Mouse (Mus musculus): ENCODE measurements around the gene Tmem156. TPM values are rescaled to one million over a fixed set of nuclear protein-coding genes. Genes with fewer than 3 reads are reported as not detected.

Gene Tmem156
- polyA plus RNA-seq, 1 experiment from 2014 or later, result 0.39 TPM

DNA sequence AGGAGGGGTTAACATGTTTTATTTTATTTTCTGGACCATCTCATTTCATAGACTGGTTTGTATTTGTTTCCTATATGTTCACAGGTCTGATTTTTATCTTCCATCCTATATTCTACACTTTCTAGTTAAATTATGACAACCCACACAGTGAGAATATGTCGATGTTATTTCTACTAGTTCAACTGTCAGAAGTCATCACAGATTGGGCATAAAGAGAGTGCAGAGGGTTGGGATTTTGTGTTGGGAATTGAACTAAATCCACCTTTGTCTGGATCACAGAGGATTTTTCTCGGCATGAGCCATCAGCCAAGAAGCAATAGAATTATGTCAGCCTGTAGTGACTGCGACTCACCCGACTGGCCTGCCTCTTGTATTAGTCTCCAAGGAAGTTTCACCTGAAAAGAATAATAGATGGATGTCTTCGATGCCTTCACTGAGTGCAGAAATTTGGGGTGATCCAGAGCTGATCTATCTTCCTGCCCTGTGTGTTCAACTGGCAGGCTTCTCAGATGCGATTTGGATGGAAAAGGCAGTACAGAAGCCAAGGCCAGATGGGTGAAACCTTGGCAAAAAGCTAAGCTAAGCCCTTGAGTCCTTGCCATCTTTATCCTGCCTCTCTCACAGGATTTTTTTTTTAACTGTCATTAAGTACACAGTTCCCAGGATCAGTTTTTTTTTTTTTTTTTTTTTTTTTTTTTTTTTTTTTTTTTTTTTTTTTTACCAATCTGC lies 46.1 kb downstream of the Tmem156 start:
- Histone ChIP-seq H3K4me3 (no peak overlapping the region), H3K4me2 (no peak overlapping the region), H3K9ac (no peak overlapping the region), H3K9me3 (replicated peaks) (no peaks in the 10 kb centered on the region), H3K4me1 (no peaks in the 10 kb centered on the region), H3K36me3 (no peaks in the 10 kb centered on the region), H3K27ac (no peak overlapping the region), H3K27me3 (replicated peaks) (no peaks in the 10 kb centered on the region)
- WGBS (ENCODE audit: insufficient replicate concordance), result 77% methylated on average over 6 of the region's 6 CpGs
- ATAC-seq, result no peak

DNA sequence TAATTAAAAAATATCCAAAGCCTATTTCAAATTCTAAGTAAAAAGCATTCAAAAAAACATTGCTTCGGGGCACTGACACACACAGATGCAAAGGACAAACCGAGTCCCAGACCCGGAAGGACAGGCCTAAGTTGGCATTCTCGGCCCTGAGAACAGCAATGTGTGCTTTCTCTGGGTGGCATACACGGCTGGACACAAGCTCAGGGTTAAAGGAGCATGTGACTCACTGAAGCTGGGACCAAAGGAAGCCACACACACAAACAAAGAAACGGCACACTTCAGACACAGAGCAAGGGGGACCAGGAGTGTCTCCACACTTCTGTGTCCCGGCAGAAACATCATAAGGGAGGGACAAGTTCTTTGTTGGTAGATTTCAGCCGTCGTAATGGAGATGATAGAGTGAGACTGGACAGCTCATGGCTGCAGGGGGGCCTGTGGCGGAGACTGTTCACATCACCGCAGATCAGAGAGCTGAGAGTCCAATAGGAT lies 48.5 kb downstream of the Tmem156 start:
- Histone ChIP-seq H3K4me3 (no peak overlapping the region), H3K4me2 (no peak overlapping the region), H3K27me3 (replicated peaks) (no peaks in the 10 kb centered on the region), H3K36me3 (peaks cover 3% of the 10 kb centered on the region; the same call in 1 of the 2 replicates), H3K27ac (no peak overlapping the region), H3K9me3 (replicated peaks) (no peaks in the 10 kb centered on the region), H3K9ac (no peak overlapping the region), H3K4me1 (no peaks in the 10 kb centered on the region)
- ATAC-seq, result no peak
- WGBS (ENCODE audit: insufficient replicate concordance), result 71% methylated on average over 11 of the region's 11 CpGs

DNA sequence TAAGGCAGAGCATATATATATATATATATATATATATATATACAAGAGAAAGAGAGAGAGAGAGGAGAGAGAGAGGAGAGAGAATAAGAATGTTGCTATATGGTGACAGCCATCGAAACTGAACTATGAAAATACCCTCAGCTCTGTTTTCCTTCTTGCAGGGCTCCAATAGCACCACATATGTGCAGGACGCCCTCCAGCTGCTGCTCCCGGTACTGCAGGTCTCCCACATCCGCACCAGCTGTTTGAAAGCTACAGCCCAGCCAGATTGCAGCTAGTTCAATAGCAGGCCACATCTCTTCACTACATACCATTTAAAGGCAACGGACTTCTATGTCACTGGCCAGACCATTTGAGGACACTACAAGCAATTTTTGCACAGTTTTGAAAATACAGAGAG lies 51.5 kb downstream of the Tmem156 start:
- H3K9ac ChIP-seq, result no peak overlapping the region
- ATAC-seq, result no peak
- H3K4me1 ChIP-seq, result no peaks in the 10 kb centered on the region
- no peak overlapping the region for H3K4me2 ChIP-seq
- no peak overlapping the region for H3K27ac ChIP-seq
- H3K4me3 ChIP-seq, result no peak overlapping the region
- WGBS (ENCODE audit: insufficient replicate concordance), result 56% methylated on average over 5 of the region's 5 CpGs
- no peaks in the 10 kb centered on the region for H3K9me3 ChIP-seq (replicated peaks)
- H3K27me3 ChIP-seq (replicated peaks), result no peaks in the 10 kb centered on the region
- H3K36me3 ChIP-seq, result peaks cover 3% of the 10 kb centered on the region; the same call in 1 of the 2 replicates

- Histone ChIP-seq H3K36me3 (peaks cover 3% of the 10 kb centered on the region; the same call in 1 of the 2 replicates), H3K4me1 (no peaks in the 10 kb centered on the region), H3K4me2 (no peak overlapping the region), H3K4me3 (no peak overlapping the region), H3K27me3 (replicated peaks) (no peaks in the 10 kb centered on the region), H3K27ac (no peak overlapping the region), H3K9ac (no peak overlapping the region), H3K9me3 (replicated peaks) (no peaks in the 10 kb centered on the region)
- WGBS (ENCODE audit: insufficient replicate concordance), result 73% methylated on average over 11 of the region's 11 CpGs
- no peak for ATAC-seq
These were observed 52.9 kb downstream of the Tmem156 start for GRCm38 (mm10) chr5:65038811-65039571.

DNA sequence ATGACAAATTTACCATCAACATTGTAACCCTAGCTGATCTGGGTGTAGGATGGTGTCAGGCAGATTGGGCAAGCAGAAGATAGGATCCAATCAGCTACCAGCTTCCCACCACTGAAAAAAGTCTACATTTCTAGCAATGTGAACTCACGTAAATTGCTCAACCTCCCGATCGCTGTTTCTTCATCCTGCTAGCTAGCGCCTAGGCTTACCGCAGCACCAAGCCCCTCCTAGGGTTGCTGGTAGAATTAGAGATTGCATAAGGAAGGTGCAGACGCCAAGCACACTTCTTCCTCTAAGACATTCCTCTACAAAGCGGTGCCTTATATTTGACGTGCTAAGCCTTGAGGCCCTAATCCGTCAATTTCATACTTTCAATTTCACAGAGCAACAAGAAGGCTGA lies 53.6 kb downstream of the Tmem156 start:
- H3K4me3 ChIP-seq, result no peak overlapping the region
- H3K36me3 ChIP-seq, result peaks cover 3% of the 10 kb centered on the region; the same call in 1 of the 2 replicates
- 64% methylated on average over 9 of the region's 9 CpGs for WGBS (ENCODE audit: insufficient replicate concordance)
- ATAC-seq, result no peak
- H3K9ac ChIP-seq, result no peak overlapping the region
- H3K4me2 ChIP-seq, result no peak overlapping the region
- no peaks in the 10 kb centered on the region for H3K4me1 ChIP-seq
- H3K27me3 ChIP-seq (replicated peaks), result no peaks in the 10 kb centered on the region
- no peak overlapping the region for H3K27ac ChIP-seq
- no peaks in the 10 kb centered on the region for H3K9me3 ChIP-seq (replicated peaks)

- 73% methylated on average over 13 of the region's 13 CpGs for WGBS (ENCODE audit: insufficient replicate concordance)
- no peak for ATAC-seq
- no peak overlapping the region for H3K9ac ChIP-seq
- peaks cover 3% of the 10 kb centered on the region; the same call in 1 of the 2 replicates for H3K36me3 ChIP-seq
- H3K4me3 ChIP-seq, result no peak overlapping the region
- H3K27me3 ChIP-seq (replicated peaks), result no peaks in the 10 kb centered on the region
- no peaks in the 10 kb centered on the region for H3K4me1 ChIP-seq
- no peaks in the 10 kb centered on the region for H3K9me3 ChIP-seq (replicated peaks)
- H3K4me2 ChIP-seq, result no peak overlapping the region
- no peak overlapping the region for H3K27ac ChIP-seq
These were observed 55.3 kb downstream of the Tmem156 start for GRCm38 (mm10) chr5:65036597-65036996.

DNA sequence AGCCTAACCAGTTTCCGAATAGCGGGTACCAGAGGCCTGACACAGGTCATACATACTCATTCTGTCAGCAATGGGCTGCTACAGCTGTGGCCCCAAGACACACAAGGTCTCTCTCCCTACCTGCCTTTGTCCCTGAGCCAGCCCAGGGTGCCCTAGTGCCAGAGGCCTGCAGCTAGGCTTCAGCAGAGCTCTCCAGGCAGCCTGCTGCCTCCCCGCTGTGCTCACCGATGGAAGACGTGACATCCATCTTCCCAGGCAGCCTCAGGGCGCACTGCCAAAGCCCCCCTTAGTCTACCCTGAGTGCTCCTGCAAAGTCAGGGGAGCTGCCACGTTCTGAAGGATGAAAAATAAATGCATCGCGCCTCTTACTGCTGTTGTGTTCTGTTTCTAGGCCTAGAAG lies 63.9 kb downstream of the Tmem156 start:
- Histone ChIP-seq H3K4me1 (no peaks in the 10 kb centered on the region), H3K9me3 (replicated peaks) (no peaks in the 10 kb centered on the region), H3K36me3 (peaks cover 17% of the 10 kb centered on the region; the same call in 1 of the 2 replicates), H3K4me3 (no peak overlapping the region), H3K27me3 (replicated peaks) (no peaks in the 10 kb centered on the region), H3K4me2 (no peak overlapping the region), H3K9ac (no peak overlapping the region), H3K27ac (no peak overlapping the region)
- 72% methylated on average over 9 of the region's 9 CpGs for WGBS (ENCODE audit: insufficient replicate concordance)
- no peak for ATAC-seq

DNA sequence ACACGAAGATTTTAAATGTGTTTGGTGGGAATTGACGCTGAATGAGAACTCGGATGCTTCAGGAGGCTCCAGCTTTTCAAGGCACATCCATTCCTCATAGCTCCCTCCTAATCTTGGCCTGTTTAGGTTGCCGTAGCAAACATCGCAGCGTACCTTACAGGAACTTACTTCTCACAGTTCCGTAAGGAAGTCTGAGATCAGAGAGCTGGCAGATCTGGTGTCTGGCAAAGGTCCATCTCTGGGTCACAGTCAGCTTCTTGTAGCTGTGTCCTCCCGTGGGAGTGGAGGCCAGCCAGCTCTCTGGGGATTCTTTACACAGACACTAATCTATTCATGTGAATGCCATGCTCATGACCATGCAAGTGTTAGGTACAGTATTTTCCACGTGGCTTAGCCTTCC lies 65.2 kb downstream of the Tmem156 start:
- Histone ChIP-seq H3K9ac (no peak overlapping the region), H3K4me2 (no peak overlapping the region), H3K27ac (no peak overlapping the region), H3K4me1 (no peaks in the 10 kb centered on the region), H3K27me3 (replicated peaks) (no peaks in the 10 kb centered on the region), H3K36me3 (peaks cover 28% of the 10 kb centered on the region), H3K4me3 (no peak overlapping the region), H3K9me3 (replicated peaks) (no peaks in the 10 kb centered on the region)
- no peak for ATAC-seq
- 71% methylated on average over 9 of the region's 9 CpGs for WGBS (ENCODE audit: insufficient replicate concordance)

- no peaks in the 10 kb centered on the region for H3K9me3 ChIP-seq (replicated peaks)
- no peak for ATAC-seq
- H3K9ac ChIP-seq, result no peak overlapping the region
- H3K4me2 ChIP-seq, result no peak overlapping the region
- H3K36me3 ChIP-seq, result peaks cover 27% of the 10 kb centered on the region
- H3K4me1 ChIP-seq, result no peaks in the 10 kb centered on the region
- no peaks in the 10 kb centered on the region for H3K27me3 ChIP-seq (replicated peaks)
- 46% methylated on average over 6 of the region's 6 CpGs for WGBS (ENCODE audit: insufficient replicate concordance)
- no peak overlapping the region for H3K4me3 ChIP-seq
- H3K27ac ChIP-seq, result no peak overlapping the region
These were observed 66.0 kb downstream of the Tmem156 start for GRCm38 (mm10) chr5:65025916-65026315.

GRCm38 (mm10) chr5:65024641-65025040 lies 67.3 kb downstream of the Tmem156 start:
- Histone ChIP-seq H3K27me3 (replicated peaks) (no peaks in the 10 kb centered on the region), H3K27ac (no peak overlapping the region), H3K4me1 (no peaks in the 10 kb centered on the region), H3K9ac (no peak overlapping the region), H3K4me3 (no peak overlapping the region), H3K4me2 (no peak overlapping the region), H3K9me3 (replicated peaks) (no peaks in the 10 kb centered on the region), H3K36me3 (peaks cover 22% of the 10 kb centered on the region)
- no peak for ATAC-seq
- 67% methylated on average over 2 of the region's 2 CpGs for WGBS (ENCODE audit: insufficient replicate concordance)

DNA sequence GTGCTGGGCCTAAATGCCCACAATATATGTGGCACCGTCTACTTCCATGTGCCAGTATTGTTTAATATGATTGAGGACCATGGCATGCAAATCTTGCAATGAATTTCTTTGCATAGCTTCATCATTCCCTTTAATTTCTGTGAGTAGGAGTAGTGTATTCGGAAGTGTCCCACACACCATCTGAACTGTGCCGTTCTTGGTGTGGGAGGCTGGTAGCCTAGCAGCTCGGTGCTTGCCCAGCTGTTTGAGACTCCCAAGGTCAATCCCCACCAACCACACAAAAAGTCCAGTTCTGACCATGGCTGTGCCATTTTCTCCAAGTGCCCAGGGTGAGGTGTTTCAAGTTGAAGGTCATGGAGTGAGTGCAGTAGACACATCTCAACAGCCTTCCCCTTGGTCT lies 69.9 kb downstream of the Tmem156 start:
- no peak for ATAC-seq
- H3K36me3 ChIP-seq, result peaks cover 21% of the 10 kb centered on the region
- no peaks in the 10 kb centered on the region for H3K9me3 ChIP-seq (replicated peaks)
- no peak overlapping the region for H3K9ac ChIP-seq
- no peak overlapping the region for H3K27ac ChIP-seq
- no peaks in the 10 kb centered on the region for H3K4me1 ChIP-seq
- H3K4me2 ChIP-seq, result no peak overlapping the region
- 78% methylated on average over 4 of the region's 4 CpGs for WGBS (ENCODE audit: insufficient replicate concordance)
- H3K4me3 ChIP-seq, result no peak overlapping the region
- no peaks in the 10 kb centered on the region for H3K27me3 ChIP-seq (replicated peaks)

DNA sequence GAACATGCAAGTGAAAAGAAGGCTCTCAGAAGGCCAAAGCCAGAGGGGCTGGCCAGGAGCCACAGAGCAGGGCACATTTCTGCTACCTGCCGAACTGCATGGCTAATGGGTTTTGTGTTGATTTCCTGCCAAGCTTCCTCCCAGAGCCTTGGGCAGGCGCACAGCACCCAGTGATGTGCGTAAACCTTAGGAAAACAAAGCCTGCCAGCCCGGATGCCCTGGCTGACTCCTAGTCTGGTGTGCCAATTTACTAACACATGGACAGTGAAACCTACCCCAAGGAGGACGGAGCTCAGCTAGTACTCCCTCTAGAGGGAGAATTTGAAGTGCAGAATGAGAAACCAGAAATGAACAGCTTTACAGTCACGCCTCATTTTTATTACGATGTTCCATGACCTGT lies 72.1 kb downstream of the Tmem156 start:
- no peak for ATAC-seq
- H3K27me3 ChIP-seq (replicated peaks), result no peaks in the 10 kb centered on the region
- no peak overlapping the region for H3K4me2 ChIP-seq
- H3K27ac ChIP-seq, result no peak overlapping the region
- H3K9me3 ChIP-seq (replicated peaks), result no peaks in the 10 kb centered on the region
- no peak overlapping the region for H3K9ac ChIP-seq
- H3K4me1 ChIP-seq, result no peaks in the 10 kb centered on the region
- peaks cover 27% of the 10 kb centered on the region for H3K36me3 ChIP-seq
- H3K4me3 ChIP-seq, result no peak overlapping the region
- WGBS (ENCODE audit: insufficient replicate concordance), result 61% methylated on average over 7 of the region's 7 CpGs

Data from liver, embryonic 12.5 days (tissue).